Mouse (Mus musculus) limb, embryonic 14.5 days (tissue): Measurements from ENCODE around the gene Slc38a2. TPM values are rescaled to one million over a fixed set of nuclear protein-coding genes. Genes with fewer than 3 reads are reported as not detected.

Experiments
- ATAC-seq: fragments of 200-750 bp; cut with Nextera tagmentation; 2 replicates; pipeline ENCODE4 v1.8.0; 2017; ENCODE audit warnings: low read depth, moderate number of reproducible peaks, moderate TSS enrichment; ENCODE audit not compliant: low FRiP score
- DNase-seq: peaks from one replicate; pipeline ENCODE4 v3.0.0-alpha.2; 2015; ENCODE audit warnings: low spot score
- H3K27ac ChIP-seq: fragments of 300-500 bp; sonication (generic); replicated peaks from 2 replicates; pipeline ENCODE4 v1.5.1; 2014; ENCODE audit warnings: low read depth, mild to moderate bottlenecking, low read length, moderate library complexity, mixed read lengths
- H3K27me3 ChIP-seq: fragments of 300-500 bp; sonication (generic); 2 replicates; pipeline ENCODE4 v1.6.1; 2014; ENCODE audit warnings: low read length, mixed read lengths; ENCODE audit not compliant: control insufficient read depth, insufficient read depth
- H3K36me3 ChIP-seq: fragments of 300-500 bp; sonication (generic); 2 replicates; pipeline ENCODE4 v1.6.1; 2014; ENCODE audit warnings: mild to moderate bottlenecking, low read length, moderate library complexity, mixed read lengths; ENCODE audit not compliant: control insufficient read depth, insufficient read depth
- H3K4me1 ChIP-seq: fragments of 300-500 bp; sonication (generic); 2 replicates; pipeline ENCODE4 v1.6.1; 2014; ENCODE audit warnings: antibody characterized with exemption, low read length, mixed read lengths; ENCODE audit not compliant: control insufficient read depth, insufficient read depth
- H3K4me2 ChIP-seq: fragments of 300-500 bp; sonication (generic); replicated peaks from 2 replicates; pipeline ENCODE4 v1.6.1; 2014; ENCODE audit warnings: low read depth, mild to moderate bottlenecking, low read length, moderate library complexity; ENCODE audit not compliant: severe bottlenecking
- H3K4me3 ChIP-seq: fragments of 300-500 bp; sonication (generic); replicated peaks from 2 replicates; pipeline ENCODE4 v1.5.1; 2014; ENCODE audit warnings: low read length
- H3K9ac ChIP-seq: fragments of 300-500 bp; sonication (generic); 2 replicates; pipeline ENCODE4 v1.6.1; 2014; ENCODE audit warnings: mild to moderate bottlenecking, low read depth, low read length, moderate library complexity; ENCODE audit not compliant: severe bottlenecking
- H3K9me3 ChIP-seq: fragments of 300-500 bp; sonication (generic); 2 replicates; pipeline ENCODE4 v1.6.1; 2016; ENCODE audit warnings: low read length; ENCODE audit not compliant: control insufficient read depth
- POLR2A ChIP-seq: fragments of 200-500 bp; IDR thresholded peaks from 2 replicates; pipeline ENCODE4 v1.8.0; 2012; ENCODE audit warnings: inconsistent platforms, mild to moderate bottlenecking, moderate library complexity, borderline replicate concordance; ENCODE audit not compliant: insufficient read depth, insufficient read length; ENCODE audit errors: extremely low read depth
- WGBS: fragments of 180-500 bp; shearing (Covaris S2); extraction: QIAGEN DNeasy Blood & Tissue Kit; methylation state at CpG from one replicate; pipeline ENCODE4 v1.1.7; 2014; 5-methylcytosine and 5-hydroxymethylcytosine counted together
- polyA plus RNA-seq, 2 experiments: library from polyadenylated mRNA; depleted of rRNA in 1 of 2; stranded (reverse) in 1 of 2; unstranded in 1 of 2; fragments of >200 nt; fragmentation: Nextera tagmentation in 1 of 2; extraction: Ambion mirVana in 1 of 2; gene quantifications; 2 replicates each; pipeline versions ENCODE4 v1.2.1 to v1.2.3; 2012 to 2014

The Slc38a2 gene
- polyA plus RNA-seq, 2 experiments, result 116 to 137 TPM

DNA sequence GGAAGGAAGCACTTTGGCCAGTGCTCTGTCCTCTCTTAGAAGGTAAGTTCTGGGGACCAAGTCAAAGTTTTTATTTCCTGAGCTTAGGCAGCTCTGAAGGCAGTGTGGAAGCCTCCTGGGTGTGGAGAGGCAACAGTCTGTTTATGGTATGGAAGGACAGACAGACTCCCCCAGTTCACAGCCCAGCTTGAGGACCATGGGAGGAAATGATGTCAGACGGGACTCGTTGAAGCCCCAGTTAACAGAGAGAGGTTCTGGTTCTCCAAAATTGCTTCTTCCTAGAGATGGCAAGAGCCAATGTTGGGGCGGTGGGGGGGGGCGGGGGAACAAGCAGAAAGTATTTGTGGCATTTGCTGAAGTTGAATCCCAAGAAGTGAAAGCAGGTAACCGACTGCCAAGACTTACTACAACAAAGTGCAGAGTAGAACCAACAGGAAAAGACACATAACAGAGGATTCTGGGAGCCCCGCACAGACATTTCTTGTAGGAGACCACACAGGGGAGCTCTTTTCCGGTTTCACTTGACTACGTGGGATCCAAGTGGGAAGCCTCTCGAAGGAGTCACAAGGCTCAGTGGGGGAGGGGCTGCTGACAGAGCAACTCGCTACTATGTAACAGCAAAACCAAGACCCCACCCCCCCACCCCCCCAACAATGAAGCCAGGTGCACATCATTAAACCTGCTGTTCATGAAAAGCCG lies 15.2 kb downstream of the Slc38a2 start:
- DNase-seq, result peak; percentile 60
- H3K4me2 ChIP-seq, result 0 out of 2 replicates have a peak overlapping the region, but pooled peaks have one; percentile 6

DNA sequence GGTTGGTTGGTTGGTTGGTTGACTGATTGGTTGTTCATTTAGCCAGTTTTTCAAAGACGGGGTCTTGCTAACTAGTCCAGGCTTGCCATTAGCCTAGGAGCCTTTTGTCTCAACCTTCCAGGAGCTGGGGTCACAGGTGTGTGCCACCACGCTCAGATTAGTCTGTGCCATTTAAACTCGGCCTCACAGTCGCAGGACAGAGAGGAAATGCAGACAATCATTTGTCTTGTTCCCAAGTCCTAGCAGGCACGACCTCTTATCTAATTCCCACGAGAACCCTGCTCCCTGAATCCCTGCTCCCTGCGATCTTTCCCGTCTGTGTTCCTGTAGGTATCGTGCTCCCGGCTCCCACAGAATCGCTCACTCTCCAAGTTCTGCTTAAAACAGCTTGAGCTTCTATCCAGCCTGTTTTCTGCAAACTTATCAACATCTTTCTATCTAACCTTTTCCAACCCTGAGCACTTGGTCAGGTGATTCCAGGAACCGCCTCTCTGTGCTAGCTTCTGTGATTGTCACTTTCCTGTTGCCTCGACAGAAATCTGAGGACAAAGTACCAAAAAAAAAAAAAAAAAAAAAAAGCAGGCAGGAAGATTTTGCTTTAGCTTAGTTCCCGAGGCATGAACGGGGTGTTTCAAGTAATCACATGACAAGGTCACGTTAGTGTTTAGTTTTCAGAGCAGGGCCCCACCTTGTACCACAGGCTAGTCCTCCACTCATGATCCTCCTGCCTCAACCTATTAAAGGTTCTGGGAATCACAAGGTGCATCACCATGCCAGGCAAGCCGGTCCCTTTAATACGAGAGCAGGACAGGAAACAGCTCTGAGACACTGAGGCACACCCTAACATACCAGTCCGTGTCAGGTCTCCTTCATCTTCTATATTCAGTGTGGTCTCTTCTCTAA lies 20.4 kb downstream of the Slc38a2 start:
- Histone ChIP-seq H3K9me3 (no peaks in the 10 kb centered on the region), H3K9ac (no peak overlapping the region), H3K36me3 (no peaks in the 10 kb centered on the region), H3K4me2 (no peak overlapping the region), H3K27ac (no peak overlapping the region), H3K4me1 (peaks cover 7% of the 10 kb centered on the region), H3K27me3 (no peaks in the 10 kb centered on the region), H3K4me3 (no peak overlapping the region)
- ATAC-seq, result no peak
- DNase-seq, result no peak
- 68% methylated on average over 19 of the region's 19 CpGs for WGBS
- TF ChIP-seq POLR2A, result no peak

More for the DNA sequence above, 15.2 kb downstream of the Slc38a2 start:
- Histone ChIP-seq H3K4me1 (peaks cover 6% of the 10 kb centered on the region), H3K4me3 (no peak overlapping the region), H3K27ac (no peak overlapping the region), H3K36me3 (peaks cover 22% of the 10 kb centered on the region), H3K9ac (no peak overlapping the region), H3K9me3 (no peaks in the 10 kb centered on the region), H3K27me3 (no peaks in the 10 kb centered on the region)
- peak; percentile 18; the same call in 1 of the 2 replicates for ATAC-seq
- no peak for TF ChIP-seq POLR2A
- WGBS, result 38% methylated on average over 11 of the region's 11 CpGs

DNA sequence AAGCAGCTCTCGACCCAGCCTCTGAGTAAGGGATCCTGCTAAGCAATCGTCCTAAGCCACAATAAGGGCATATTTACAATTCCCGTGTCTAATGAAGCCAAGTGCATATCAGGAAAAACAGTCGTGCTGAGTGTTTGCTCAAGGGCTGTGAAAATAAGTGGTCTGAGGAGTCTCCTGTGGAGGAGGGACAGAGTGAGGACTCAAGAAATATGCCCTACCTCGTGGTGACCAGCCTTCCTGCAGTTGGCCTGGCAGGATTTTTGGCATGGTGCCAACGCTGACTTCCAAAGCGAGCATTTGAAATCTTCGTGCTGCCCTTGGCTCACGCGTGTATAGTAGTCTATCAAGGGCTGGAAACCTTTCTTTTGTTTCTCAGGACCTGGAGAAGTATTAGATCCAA lies 23.0 kb downstream of the Slc38a2 start:
- DNase-seq, result no peak
- H3K4me3 ChIP-seq, result no peak overlapping the region
- H3K9me3 ChIP-seq, result no peaks in the 10 kb centered on the region
- H3K9ac ChIP-seq, result no peak overlapping the region
- H3K27ac ChIP-seq, result no peak overlapping the region
- no peak for TF ChIP-seq POLR2A
- no peaks in the 10 kb centered on the region for H3K36me3 ChIP-seq
- peaks cover 7% of the 10 kb centered on the region for H3K4me1 ChIP-seq
- no peaks in the 10 kb centered on the region for H3K27me3 ChIP-seq
- ATAC-seq, result no peak
- 47% methylated on average over 10 of the region's 10 CpGs for WGBS
- H3K4me2 ChIP-seq, result no peak overlapping the region

DNA sequence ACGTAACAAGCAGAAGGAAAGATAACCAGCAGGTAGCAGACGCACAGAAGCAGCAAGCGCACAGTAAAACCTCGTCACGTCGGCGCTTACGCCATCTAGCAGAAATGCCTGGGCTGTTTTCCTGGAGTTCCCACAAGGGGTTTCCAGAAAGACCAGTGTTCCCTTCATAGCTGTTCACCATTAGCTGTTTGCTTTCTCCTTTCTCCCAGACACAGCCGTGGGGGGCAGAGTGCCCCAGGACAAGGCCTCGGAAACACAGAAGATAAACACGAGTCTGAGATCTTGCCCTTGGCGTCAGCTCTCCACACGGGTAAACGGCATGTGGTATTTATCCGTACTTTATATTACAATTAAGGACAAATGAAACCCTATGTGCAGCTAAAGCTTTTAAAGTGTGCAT lies 23.8 kb downstream of the Slc38a2 start:
- DNase-seq (no peak), ATAC-seq (no peak)
- Histone ChIP-seq H3K27me3 (no peaks in the 10 kb centered on the region), H3K9me3 (no peaks in the 10 kb centered on the region), H3K27ac (no peak overlapping the region), H3K36me3 (no peaks in the 10 kb centered on the region), H3K9ac (peak overlapping the region; percentile 31; the same call in 1 of the 2 replicates), H3K4me3 (no peak overlapping the region), H3K4me1 (peaks cover 7% of the 10 kb centered on the region), H3K4me2 (0 out of 2 replicates have a peak overlapping the region, but pooled peaks have one; percentile 15)
- WGBS, result 47% methylated on average over 15 of the region's 15 CpGs
- TF ChIP-seq POLR2A, result no peak

DNA sequence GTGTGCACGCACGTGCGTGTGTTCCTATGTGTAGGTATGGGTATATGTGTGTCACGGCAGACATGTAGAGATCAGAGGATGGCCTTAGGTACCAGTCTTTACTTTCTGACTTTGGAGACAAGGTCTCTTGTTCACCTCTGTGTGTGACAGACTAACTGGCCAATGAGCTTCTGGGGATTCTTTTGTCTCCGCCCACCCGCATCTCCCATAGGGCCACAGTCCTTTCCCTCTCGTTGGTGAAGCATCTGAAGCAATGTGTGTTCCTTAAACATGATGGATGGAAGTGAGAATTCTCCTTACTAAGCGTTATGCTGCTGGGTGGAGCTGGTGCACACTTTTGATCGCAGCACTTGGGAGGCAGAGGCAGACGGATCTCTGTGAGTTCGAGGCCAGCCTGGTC lies 24.5 kb downstream of the Slc38a2 start:
- Histone ChIP-seq H3K27me3 (no peaks in the 10 kb centered on the region), H3K27ac (no peak overlapping the region), H3K4me3 (no peak overlapping the region), H3K9ac (no peak overlapping the region), H3K9me3 (no peaks in the 10 kb centered on the region), H3K4me1 (peaks cover 7% of the 10 kb centered on the region), H3K4me2 (no peak overlapping the region), H3K36me3 (no peaks in the 10 kb centered on the region)
- DNase-seq, result no peak
- WGBS, result 85% methylated on average over 11 of the region's 11 CpGs
- no peak; the same call in 1 of the 2 replicates for ATAC-seq
- no peak for TF ChIP-seq POLR2A
